Mouse (Mus musculus): Measurements from ENCODE around the gene Tekt1. TPM values are rescaled to one million over a fixed set of nuclear protein-coding genes. Genes with fewer than 3 reads are reported as not detected.
"Not testable (repeated sequence)": the region's sequence is repeated elsewhere in the genome, so short reads cannot be mapped to it uniquely, and the experiment has no call there.

Gene Tekt1
- total RNA-seq, 2 experiments from 2014 or later: 2.6 to 5.0 TPM

DNA sequence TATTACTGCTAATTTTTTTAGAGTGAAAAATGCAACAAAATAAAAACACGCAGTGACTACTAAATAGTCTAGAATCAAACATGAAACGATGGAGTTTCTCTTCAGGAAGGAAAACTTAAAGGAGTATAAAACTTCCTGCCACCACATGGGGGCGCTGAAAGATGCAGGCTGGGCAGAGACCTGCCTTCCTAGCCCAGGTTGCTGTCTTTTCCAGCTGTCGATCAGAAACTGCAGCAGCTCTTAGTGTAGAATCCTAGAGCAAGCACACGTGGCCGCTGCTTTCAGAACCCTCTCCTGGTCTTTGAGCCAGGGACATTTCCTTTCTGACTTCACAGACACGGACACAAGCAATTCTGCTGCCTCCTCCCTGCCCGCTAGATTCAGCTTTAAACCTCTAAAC is 18.3 kb downstream of the Tekt1 start:
- DNase-seq (ENCODE audit: low spot score in 2 of 2): no peak

DNA sequence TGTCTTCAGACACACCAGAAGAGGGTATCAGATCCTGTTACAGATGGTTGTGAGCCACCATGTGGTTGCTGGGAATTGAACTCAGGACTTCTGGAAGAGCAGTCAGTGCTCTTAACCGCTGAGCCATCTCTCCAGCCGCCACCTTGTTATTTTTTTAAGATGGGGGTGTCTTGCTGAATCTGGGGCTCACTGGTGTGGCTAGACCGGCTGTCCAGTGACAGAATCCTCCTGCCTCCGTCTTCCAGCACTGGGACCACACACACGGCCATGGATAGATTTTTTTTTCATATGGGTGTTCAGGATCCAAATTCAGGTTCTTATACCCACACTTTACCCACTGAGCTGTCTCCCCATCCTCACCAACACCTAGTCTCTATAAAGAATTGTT is 19.0 kb downstream of the Tekt1 start:
- not testable (repeated sequence) for DNase-seq (ENCODE audit: low spot score in 2 of 2)

- peak; percentile 58 to 69 for DNase-seq (ENCODE audit: low spot score in 2 of 2)
These were observed 19.5 kb downstream of the Tekt1 start for GRCm38 (mm10) chr11:72342549-72343237.

- no peak for DNase-seq (ENCODE audit: low spot score in 2 of 2)
These were observed 22.5 kb downstream of the Tekt1 start for GRCm38 (mm10) chr11:72339716-72340115.

DNA sequence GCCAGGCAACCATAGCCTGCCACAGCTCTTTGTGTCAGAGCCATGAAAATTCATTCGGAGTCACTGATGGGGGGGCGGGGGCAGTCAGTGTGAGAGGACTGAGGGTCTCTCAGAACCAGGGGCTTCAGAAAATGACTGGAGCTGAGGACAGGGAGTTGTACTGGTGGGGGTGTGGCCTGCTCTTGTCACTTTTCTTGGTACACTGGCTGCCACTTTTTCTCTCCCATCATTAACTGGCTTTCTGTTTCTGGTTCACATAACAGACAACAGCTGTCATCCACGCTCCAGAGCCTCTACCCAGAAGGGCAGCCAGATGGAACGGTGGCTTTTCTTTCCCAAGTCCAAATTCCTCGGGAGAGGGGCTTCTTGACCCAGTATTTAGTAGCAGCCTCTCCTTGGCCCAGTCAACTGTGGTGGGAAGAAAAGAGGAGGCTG is 23.8 kb downstream of the Tekt1 start:
- peak in 1 of 2 experiments; percentile 49 for DNase-seq (ENCODE audit: low spot score in 2 of 2)

DNA sequence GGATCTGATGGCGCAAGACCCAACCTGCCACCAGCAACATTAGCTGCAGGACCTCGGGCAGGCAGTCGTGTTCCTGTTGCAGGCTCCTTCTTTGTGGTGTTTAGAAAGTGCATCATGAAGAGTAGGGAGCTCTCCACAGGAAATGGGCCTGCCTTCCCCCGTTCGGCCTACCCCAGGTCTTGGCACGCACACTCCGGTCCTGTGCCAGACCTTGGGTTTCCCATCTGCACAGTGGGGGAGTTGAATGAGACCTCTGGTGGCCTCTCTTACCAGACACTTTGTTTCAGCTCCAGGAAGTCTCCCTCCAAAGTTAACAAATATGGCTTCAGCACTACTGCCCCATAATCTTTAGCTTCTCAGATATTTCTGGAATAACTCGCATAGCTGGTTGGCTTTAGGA is 25.5 kb downstream of the Tekt1 start:
- no peak for DNase-seq (ENCODE audit: low spot score in 2 of 2)

DNA sequence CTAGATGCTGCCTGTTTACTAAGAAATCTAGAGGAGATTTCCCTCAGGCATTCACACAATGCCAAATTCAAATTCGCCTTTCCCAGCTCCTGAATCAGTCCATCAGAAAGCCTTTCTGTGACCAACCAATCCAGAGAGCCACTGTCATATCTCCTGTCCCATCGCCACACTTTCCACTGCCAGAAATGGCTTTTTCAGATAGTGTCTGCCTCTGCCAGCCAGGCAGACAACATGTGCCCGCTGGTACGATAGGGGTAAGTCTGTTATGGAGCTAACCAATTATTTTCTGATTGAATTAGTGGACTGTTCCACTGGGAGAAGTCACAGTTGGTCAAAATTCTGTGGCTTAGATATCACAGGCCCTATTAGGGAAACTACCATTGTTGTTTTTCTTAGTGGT is 27.6 kb downstream of the Tekt1 start:
- DNase-seq (ENCODE audit: low spot score in 2 of 2): peak in 1 of 2 experiments; percentile 58

- DNase-seq (ENCODE audit: low spot score in 2 of 2): peak in 1 of 2 experiments; percentile 41
These were observed 29.1 kb downstream of the Tekt1 start for GRCm38 (mm10) chr11:72332951-72333667.

DNA sequence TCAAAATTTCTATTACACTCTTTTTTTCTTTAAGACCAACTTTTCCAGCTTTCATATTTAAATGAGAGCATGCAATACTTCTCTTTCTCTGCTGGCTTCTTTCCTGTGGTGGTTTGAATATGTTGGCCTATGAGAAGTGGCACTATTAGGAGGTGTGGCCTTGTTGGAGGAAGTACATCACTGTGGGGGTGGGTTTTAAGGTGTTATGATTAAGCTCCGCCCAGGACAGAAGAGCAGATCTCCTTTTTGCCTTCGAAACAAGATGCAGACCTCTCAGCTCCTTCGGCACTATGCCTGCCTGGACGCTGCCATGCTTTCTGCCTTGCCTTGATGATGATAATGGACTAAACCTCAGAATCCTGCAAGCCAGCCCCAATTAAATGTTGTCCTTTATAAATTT is 36.5 kb downstream of the Tekt1 start:
- no peak for DNase-seq (ENCODE audit: low spot score in 2 of 2)

DNA sequence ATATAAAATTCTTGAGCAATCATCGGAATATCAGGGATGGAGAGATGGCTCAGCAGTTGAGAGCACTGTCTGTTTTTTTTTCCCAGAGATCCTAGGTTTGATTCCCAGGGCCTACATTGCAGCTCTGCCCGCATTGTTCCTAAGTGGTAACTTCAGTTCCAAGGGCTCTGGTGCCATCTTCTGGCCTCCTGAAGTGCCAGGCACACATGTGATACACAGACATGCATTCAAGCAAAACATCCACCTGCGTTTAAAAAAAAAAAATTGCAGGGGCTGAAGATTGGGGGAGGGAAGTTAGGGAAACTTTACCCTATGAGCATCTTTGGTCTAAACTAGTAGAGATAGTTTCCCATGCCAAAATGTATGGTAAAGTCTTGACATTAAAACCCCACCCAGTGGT is 37.8 kb downstream of the Tekt1 start:
- DNase-seq (ENCODE audit: low spot score in 2 of 2): no peak

- no peak for DNase-seq (ENCODE audit: low spot score in 2 of 2)
These were observed 44.2 kb downstream of the Tekt1 start for GRCm38 (mm10) chr11:72318026-72318425.

- DNase-seq (ENCODE audit: low spot score in 2 of 2): no peak
These were observed 47.9 kb downstream of the Tekt1 start, which contains the start of gene Fbxo39 for GRCm38 (mm10) chr11:72314151-72314895. Fbxo39 (plus strand) TSS chr11:72314444.

DNA sequence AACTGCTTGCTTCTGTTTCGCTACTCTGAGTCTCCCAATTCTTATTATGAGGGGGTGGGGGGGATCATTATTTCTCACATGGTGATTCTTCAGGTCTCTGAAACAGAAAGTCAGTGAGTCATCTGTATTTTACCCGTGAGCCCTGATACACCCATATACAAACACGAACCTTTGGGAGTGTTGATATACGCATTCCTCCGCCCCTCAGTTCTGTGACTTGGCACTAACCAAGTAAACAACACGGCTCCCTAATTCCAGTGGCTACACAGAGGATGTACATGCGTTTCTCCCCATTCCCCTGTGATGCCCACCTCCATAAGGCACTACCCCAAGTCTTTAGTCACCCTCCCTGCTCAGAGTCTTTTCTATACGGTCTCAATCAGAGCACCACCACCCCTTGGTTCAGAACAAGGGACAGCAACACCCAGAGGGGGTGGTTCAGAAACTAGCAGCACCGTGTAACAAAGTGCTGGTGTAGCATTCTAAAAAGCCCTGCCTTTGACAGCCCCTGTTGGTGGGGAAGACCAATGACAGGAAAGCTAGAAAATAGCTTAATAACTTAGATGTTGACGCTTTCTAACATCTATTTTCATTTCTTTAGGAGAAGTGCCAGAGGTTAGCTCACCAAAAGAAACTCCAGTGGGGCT is 50.8 kb downstream of the Tekt1 start:
- DNase-seq (ENCODE audit: low spot score in 2 of 2): no peak

- no peak for DNase-seq (ENCODE audit: low spot score in 2 of 2)
These were observed 51.8 kb downstream of the Tekt1 start for GRCm38 (mm10) chr11:72310491-72310890.

DNA sequence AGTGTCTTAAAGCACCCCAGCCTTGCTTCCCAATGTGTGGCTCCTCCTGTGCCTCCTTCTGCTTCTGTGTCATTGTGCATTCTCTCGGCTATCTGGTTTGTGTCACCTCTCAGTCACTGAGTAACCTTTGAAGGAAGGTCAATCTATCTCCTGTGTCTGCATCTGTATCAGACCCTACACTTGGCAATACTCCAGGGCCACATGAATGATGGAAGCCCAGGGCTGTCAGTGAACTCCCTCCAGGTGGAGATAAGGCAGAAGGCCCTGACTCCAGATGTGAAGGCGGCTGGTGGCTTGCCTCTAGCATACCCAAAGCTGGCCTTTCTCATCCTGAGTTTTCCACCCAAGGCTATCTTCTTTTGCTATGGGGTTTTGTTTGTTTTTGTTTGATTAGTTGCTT is 53.3 kb downstream of the Tekt1 start:
- no peak for DNase-seq (ENCODE audit: low spot score in 2 of 2)

DNA sequence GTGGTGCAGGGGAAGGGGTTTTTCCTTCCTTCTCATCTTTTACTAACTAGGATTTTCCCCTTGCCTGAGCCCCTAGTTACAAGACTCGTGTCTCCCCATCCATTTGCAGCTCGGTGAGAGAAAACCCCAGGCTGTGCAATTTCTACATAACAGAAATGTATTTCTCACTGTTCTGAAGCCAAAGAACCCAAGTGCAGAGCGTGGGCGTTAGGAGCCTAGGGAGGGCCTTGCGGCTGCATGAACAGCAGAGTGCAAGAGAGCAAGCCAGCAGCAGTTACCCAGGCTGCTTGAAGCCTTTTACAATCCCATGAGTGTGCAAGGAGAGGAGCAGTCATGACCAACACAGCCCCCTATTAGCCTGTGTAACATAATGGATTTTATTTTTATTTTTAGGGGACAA is 54.8 kb downstream of the Tekt1 start:
- DNase-seq (ENCODE audit: low spot score in 2 of 2): peak in 1 of 2 experiments; percentile 17

DNA sequence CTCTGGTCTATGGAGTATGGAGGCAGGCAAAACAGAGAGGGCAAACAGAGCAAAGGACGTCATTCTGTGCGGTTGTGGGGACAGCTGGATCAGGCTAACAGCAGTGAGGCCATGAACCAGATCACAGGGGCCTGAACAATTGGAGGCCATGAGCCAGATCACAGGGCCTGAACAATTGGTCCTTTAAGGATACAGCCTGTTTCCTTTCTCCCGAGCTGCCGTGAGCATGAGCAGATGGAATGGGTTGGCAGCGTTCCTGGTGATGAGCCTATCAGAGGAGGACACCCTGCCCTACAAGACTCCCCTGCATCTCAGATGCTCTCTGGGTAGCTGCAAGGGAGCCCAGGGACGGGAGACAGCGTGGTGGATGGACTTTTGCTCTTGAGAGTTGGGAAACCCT is 60.0 kb downstream of the Tekt1 start:
- DNase-seq (ENCODE audit: low spot score in 2 of 2): peak; percentile 36 to 57

GRCm38 (mm10) chr11:72301334-72301733 is 60.9 kb downstream of the Tekt1 start, which contains the start of gene Xaf1:
Xaf1 (plus strand) TSS chr11:72301629.
- no peak for DNase-seq (ENCODE audit: low spot score in 2 of 2)

All from layer of hippocampus, postnatal 14 days (tissue).